Mouse (Mus musculus): ENCODE data around the gene Cyp2c39. TPM values are rescaled to one million over a fixed set of nuclear protein-coding genes. Genes with fewer than 3 reads are reported as not detected.

The Cyp2c39 gene
- total RNA-seq (2012; rRNA removed) (not detected in 2 replicates), polyA plus RNA-seq (2012; ENCODE audit: insufficient read depth in 1 of 2, insufficient read length in 2 of 2, low read depth in 1 of 2, low replicate concordance in 2 of 2, missing spikeins in 1 of 2) (not detected)

DNA sequence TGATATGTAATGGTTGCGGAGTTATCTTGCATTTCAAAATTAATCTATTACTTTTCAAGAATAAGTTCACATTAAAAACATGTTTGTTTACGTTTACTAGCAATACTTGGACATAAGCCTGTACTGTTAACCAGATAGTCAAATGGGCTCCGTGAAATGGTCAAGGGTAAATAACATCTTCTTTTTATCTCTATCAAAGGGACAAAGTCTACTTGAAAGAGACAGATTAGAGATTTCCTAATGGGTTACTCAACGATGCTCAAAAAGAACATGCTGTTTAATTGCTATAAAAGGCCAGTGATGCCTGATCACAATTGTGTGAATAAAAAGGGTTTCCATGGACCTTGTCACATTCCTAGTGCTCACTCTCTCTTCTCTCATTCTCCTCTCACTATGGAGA lies at the start of gene Cyp2c39:
Gene Cyp2c39 (plus strand): TSS at position 329 of the 400 bp plus-strand sequence.
- TF ChIP-seq USF2 (IDR thresholded peaks at IDR 0.05; ENCODE audit: borderline replicate concordance in 1 of 2, insufficient read depth in 1 of 2, low read depth in 1 of 2, low read length in 2 of 2) (no peak), SMC3 (IDR thresholded peaks at IDR 0.05; ENCODE audit: low read depth, low read length) (no peak), KAT2A (conservative IDR thresholded peaks at IDR 0.05; ENCODE audit: low read depth, low read length) (no peak), RAD21 (IDR thresholded peaks at IDR 0.05; ENCODE audit: low read depth, low read length) (no peak), POLR2A (IDR thresholded peaks at IDR 0.05; ENCODE audit: control insufficient read depth in 1 of 2, insufficient read depth in 1 of 2, low read depth in 1 of 2, low read length in 2 of 2, poor library complexity in 1 of 2) (no peak), ETS1 (IDR thresholded peaks at IDR 0.05; ENCODE audit: low read depth, low read length) (no peak), CHD1 (IDR thresholded peaks at IDR 0.05; ENCODE audit: low read depth, low read length) (no peak), MXI1 (IDR thresholded peaks at IDR 0.05; ENCODE audit: low read depth, low read length) (no peak), MAZ (IDR thresholded peaks at IDR 0.05; ENCODE audit: low read depth, low read length) (no peak), JUND (IDR thresholded peaks at IDR 0.05; ENCODE audit: low read depth, low read length) (no peak), MEF2A (IDR thresholded peaks at IDR 0.05; ENCODE audit: extremely low read depth, insufficient replicate concordance, low read depth, low read length, poor library complexity, severe bottlenecking) (no peak), ZC3H11A (IDR thresholded peaks at IDR 0.05; ENCODE audit: low read depth, low read length) (no peak), POLR2AphosphoS2 (IDR thresholded peaks at IDR 0.05; ENCODE audit: low read length) (no peak), CHD2 (IDR thresholded peaks at IDR 0.05; ENCODE audit: low read length) (no peak), GABPA (IDR thresholded peaks at IDR 0.05; ENCODE audit: low read depth, low read length) (no peak), MAX (IDR thresholded peaks at IDR 0.05; ENCODE audit: low read length) (no peak), GATA1 (IDR thresholded peaks at IDR 0.05; ENCODE audit: low read depth, low read length) (no peak), TBP (IDR thresholded peaks at IDR 0.05; ENCODE audit: low read depth, low read length) (no peak), E2F4 (IDR thresholded peaks at IDR 0.05; ENCODE audit: borderline replicate concordance, low read depth, low read length) (no peak)
- no peaks in the 10 kb centered on the region for H3K79me2 ChIP-seq (ENCODE audit: control insufficient read depth, insufficient read depth, low read length, poor library complexity)
- no peaks in the 10 kb centered on the region for H3K4me1 ChIP-seq (ENCODE audit: control insufficient read depth in 1 of 2, insufficient read depth in 2 of 2, low read length in 2 of 2)
- H3K4me3 ChIP-seq (ENCODE audit: control insufficient read depth in 1 of 2, insufficient read depth in 1 of 2, low read depth in 2 of 2, low read length in 2 of 2), result no peak within 1 kb of the TSS
- no peaks in the 10 kb centered on the region for H3K9me3 ChIP-seq (replicated peaks; ENCODE audit: insufficient read depth, low read length)
- H3K27ac ChIP-seq (ENCODE audit: control insufficient read depth, low read depth, low read length), result no peak within 1 kb of the TSS
- H3K36me3 ChIP-seq (ENCODE audit: control insufficient read depth in 1 of 2, insufficient read depth in 2 of 2, low read length in 2 of 2), result no peaks in the 10 kb centered on the region
- H3K9ac ChIP-seq (ENCODE audit: control insufficient read depth, low read depth, low read length, poor library complexity, severe bottlenecking), result no peak within 1 kb of the TSS
- DNase-seq (ENCODE audit: low read depth, low spot score), result no peak
- H3K27me3 ChIP-seq (ENCODE audit: control insufficient read depth in 1 of 2, insufficient read depth in 2 of 2, low read length in 2 of 2), result no peaks in the 10 kb centered on the region

DNA sequence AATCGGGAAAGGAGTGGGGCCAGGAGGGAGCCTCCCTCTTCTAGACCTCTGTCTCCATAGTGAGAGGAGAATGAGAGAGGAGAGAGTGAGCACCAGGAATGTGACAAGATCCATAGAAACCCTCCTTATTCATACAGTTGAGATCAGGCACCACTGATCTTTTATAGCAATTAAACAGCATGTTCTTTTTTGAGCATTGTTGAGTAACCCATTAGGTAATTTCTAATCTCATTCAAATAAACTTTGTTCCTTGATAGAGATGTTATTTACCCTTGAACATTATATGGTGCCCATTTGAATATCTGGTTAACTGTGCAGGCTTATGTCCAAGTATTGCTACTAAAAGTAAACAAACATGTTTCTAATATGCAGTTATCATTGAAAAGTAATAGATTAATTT lies 47.7 kb upstream of the Cyp2c39 start, which contains the start of gene Cyp2c38:
Gene Cyp2c38 (minus strand): TSS at position 135 of the 400 bp plus-strand sequence.
- DNase-seq (ENCODE audit: low read depth, low spot score), result no peak
- Histone ChIP-seq H3K4me1 (ENCODE audit: control insufficient read depth in 1 of 2, insufficient read depth in 2 of 2, low read length in 2 of 2) (no peaks in the 10 kb centered on the region), H3K36me3 (ENCODE audit: control insufficient read depth in 1 of 2, insufficient read depth in 2 of 2, low read length in 2 of 2) (no peaks in the 10 kb centered on the region), H3K9me3 (replicated peaks; ENCODE audit: insufficient read depth, low read length) (no peaks in the 10 kb centered on the region), H3K27ac (ENCODE audit: control insufficient read depth, low read depth, low read length) (no peak within 1 kb of the TSS), H3K4me3 (ENCODE audit: control insufficient read depth in 1 of 2, insufficient read depth in 1 of 2, low read depth in 2 of 2, low read length in 2 of 2) (no peak within 1 kb of the TSS), H3K27me3 (ENCODE audit: control insufficient read depth in 1 of 2, insufficient read depth in 2 of 2, low read length in 2 of 2) (no peaks in the 10 kb centered on the region), H3K79me2 (ENCODE audit: control insufficient read depth, insufficient read depth, low read length, poor library complexity) (no peaks in the 10 kb centered on the region), H3K9ac (ENCODE audit: control insufficient read depth, low read depth, low read length, poor library complexity, severe bottlenecking) (no peak within 1 kb of the TSS)
- no peak for TF ChIP-seq CTCF (IDR thresholded peaks at IDR 0.05 in 2 of 3, conservative IDR thresholded peaks at IDR 0.05 in 1 of 3; ENCODE audit: control insufficient read depth in 1 of 3, insufficient read depth in 1 of 3, low read depth in 2 of 3, low read length in 3 of 3, poor library complexity in 1 of 3, severe bottlenecking in 1 of 3)
- TF ChIP-seq POLR2AphosphoS2 (IDR thresholded peaks at IDR 0.05; ENCODE audit: low read length), result no peak
- TF ChIP-seq SIN3A (IDR thresholded peaks at IDR 0.05; ENCODE audit: low read length), result no peak
- TF ChIP-seq NELFE (IDR thresholded peaks at IDR 0.05; ENCODE audit: low read depth, low read length), result no peak
- no peak for TF ChIP-seq MEF2A (IDR thresholded peaks at IDR 0.05; ENCODE audit: extremely low read depth, insufficient replicate concordance, low read depth, low read length, poor library complexity, severe bottlenecking)
- TF ChIP-seq EP300 (IDR thresholded peaks at IDR 0.05; ENCODE audit: low read depth in 1 of 2, low read length in 2 of 2), result no peak

Data from MEL (cell line).